Mouse (Mus musculus) erythroblast, embryonic 14.5 days (primary cell): ENCODE data around the gene Nudt22. TPM values are rescaled to one million over a fixed set of nuclear protein-coding genes. Genes with fewer than 3 reads are reported as not detected.

Experiments used
- H3K27me3 ChIP-seq: 2 replicates; pipeline ENCODE4 v1.6.1; 2012; ENCODE audit warnings: inconsistent platforms; ENCODE audit not compliant: control insufficient read depth
- H3K36me3 ChIP-seq: 2 replicates; pipeline ENCODE4 v1.6.1; 2012; ENCODE audit warnings: mild to moderate bottlenecking, inconsistent platforms; ENCODE audit not compliant: control insufficient read depth
- H3K4me1 ChIP-seq: 2 replicates; pipeline ENCODE4 v1.6.1; 2012; ENCODE audit warnings: inconsistent platforms; ENCODE audit not compliant: control insufficient read depth
- H3K4me3 ChIP-seq: replicated peaks from 2 replicates; pipeline ENCODE3; 2012; ENCODE audit warnings: moderate library complexity, mild to moderate bottlenecking, inconsistent platforms
- H3K9me3 ChIP-seq: 2 replicates; pipeline ENCODE4 v1.6.1; 2012; ENCODE audit warnings: low read length, inconsistent platforms, mixed read lengths; ENCODE audit not compliant: control insufficient read depth
- GATA1 ChIP-seq: IDR thresholded peaks from 2 replicates; pipeline ENCODE4 v1.6.1; 2012; ENCODE audit warnings: low read length, inconsistent platforms, mixed read lengths
- TAL1 ChIP-seq: IDR thresholded peaks from 3 replicates; pipeline ENCODE4 v1.6.1; 2012; ENCODE audit warnings: low read length, inconsistent platforms, mixed read lengths
- polyA plus RNA-seq: library from polyadenylated mRNA; stranded (reverse); fragments of >175 nt; gene quantifications from 2 replicates; pipeline ENCODE4 v1.2.3, GENCODE M21; 2012

Gene Nudt22
- polyA plus RNA-seq, 1 experiment = 1.1 TPM

DNA sequence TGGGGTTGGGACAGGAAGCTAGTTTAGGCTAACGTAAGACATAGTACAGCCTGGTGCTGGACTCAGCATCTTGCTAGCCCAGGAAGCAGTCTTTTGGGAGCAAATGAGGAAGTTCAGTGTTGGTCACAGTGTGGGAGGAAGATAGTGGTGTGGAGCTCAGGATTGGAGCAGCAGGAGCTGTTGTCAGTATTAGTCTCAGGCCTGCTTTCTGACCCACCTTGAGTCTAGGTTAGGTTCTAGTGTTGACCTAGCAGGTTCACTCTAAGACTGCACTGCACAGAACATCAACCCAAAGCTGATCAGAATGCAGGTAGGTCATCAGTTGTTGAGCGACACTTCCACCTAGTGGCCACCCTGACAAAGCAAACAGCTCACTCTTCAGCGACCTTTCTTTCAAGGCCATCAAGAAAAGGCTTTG, 24.3 kb upstream of the Nudt22 start:
- H3K4me3 ChIP-seq = no peak overlapping the region
- no peaks in the 10 kb centered on the region for H3K27me3 ChIP-seq
- TF ChIP-seq TAL1 (no peak), GATA1 (no peak)
- peaks cover 97% of the 10 kb centered on the region for H3K36me3 ChIP-seq
- peaks cover 48% of the 10 kb centered on the region for H3K4me1 ChIP-seq
- no peaks in the 10 kb centered on the region for H3K9me3 ChIP-seq

DNA sequence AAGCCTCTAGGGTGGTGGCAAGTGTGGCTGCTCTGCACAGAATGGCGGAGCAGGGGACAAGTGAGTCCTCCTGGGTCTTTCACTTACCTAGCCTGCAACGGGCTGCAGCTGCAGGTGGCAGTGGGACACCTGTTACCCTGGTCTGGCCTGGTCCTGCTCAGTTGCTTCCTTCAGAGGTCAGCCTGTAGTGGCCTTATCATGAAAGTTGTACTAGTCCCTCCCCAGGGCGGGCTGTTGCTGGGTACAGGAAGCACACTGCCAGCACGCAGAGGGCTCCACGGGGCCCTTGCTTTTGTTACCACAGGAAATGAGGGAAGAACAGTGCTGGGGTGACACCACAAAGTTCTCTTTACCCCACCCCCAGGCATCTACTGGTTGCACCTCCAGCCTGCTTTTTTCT, 23.3 kb upstream of the Nudt22 start, which contains the start of gene Fermt3:
Gene Fermt3 (minus strand): TSS at position 279 of the 400 bp plus-strand sequence.
- TF ChIP-seq GATA1 (no peak), TAL1 (no peak)
- H3K4me3 ChIP-seq = peak within 1 kb of the TSS; percentile 71
- H3K27me3 ChIP-seq = no peaks in the 10 kb centered on the region
- peaks cover 95% of the 10 kb centered on the region for H3K36me3 ChIP-seq
- peaks cover 56% of the 10 kb centered on the region for H3K4me1 ChIP-seq
- H3K9me3 ChIP-seq = no peaks in the 10 kb centered on the region

DNA sequence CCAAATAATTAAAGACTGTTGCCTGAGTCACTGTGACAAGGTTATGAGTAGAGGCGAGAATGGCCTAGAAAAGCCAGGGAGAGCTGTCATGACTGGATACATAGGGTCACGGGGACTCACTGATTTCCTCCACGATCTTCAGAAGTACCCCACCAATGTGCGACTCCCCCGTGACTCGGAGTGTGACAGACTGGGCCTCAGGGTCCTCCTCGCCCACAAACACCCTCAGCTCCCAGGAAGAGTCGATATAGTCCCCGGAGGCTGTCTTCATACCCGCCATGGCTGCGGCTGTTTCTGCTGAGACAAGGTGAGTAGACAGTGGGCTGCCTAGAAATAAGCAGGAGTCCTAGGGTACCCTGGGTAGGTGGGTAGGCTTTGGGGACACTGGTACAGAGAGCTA, 22.6 kb upstream of the Nudt22 start:
- H3K27me3 ChIP-seq = no peaks in the 10 kb centered on the region
- H3K9me3 ChIP-seq = no peaks in the 10 kb centered on the region
- H3K4me1 ChIP-seq = peaks cover 60% of the 10 kb centered on the region
- peaks cover 95% of the 10 kb centered on the region for H3K36me3 ChIP-seq
- TF ChIP-seq GATA1 = no peak
- no peak for TF ChIP-seq TAL1
- peak overlapping the region; percentile 71 for H3K4me3 ChIP-seq

DNA sequence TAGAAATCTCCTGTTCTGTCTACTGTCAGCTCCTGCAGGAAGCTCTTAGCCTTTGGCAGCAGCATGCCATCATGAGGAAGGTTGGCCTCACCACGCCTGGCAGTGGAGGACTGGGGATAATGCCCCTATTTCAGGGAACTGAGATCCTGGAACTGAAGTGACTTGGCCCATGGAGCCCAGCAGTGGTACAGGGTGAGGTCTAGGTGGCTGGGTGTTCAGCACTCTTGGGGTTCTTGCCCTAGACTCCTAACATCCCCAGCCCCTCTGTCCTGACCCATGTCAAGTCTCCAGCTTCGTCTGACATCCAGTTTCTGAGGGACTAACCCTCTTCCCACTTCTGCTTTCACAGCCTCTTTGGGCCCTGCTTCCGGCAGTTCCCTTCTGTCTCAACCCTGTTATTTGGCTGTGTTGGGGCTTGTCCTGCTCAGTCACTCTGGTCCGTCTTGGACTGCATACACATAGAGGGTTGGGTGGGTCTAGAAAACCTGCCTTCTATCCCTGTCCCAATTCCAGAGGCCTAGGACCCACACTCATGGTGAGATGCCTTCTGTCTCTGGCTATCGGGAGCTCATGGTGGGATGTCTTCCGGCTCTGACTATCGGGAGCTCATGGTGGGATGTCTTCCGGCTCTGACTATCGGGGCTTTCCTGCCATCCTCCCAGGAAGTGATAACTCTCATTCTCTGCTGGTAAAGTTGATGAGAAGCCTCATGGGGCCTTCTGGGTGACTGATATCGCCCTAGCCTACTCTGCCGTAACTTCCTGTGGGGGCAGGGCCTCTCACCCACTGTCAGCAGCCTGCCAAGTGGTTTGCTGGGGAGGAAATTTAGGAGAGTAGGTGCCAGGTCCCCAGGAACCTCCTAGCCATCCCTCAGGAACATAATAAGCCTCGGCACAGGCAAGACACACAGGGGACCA, 21.9 kb upstream of the Nudt22 start:
- TF ChIP-seq TAL1 = peak; percentile 40; the same call in 2 of the 3 replicates
- TF ChIP-seq GATA1 = peak; percentile 57
- no peaks in the 10 kb centered on the region for H3K27me3 ChIP-seq
- peak overlapping the region; percentile 71 for H3K4me3 ChIP-seq
- H3K4me1 ChIP-seq = peaks cover 65% of the 10 kb centered on the region
- H3K36me3 ChIP-seq = peaks cover 95% of the 10 kb centered on the region
- no peaks in the 10 kb centered on the region for H3K9me3 ChIP-seq

DNA sequence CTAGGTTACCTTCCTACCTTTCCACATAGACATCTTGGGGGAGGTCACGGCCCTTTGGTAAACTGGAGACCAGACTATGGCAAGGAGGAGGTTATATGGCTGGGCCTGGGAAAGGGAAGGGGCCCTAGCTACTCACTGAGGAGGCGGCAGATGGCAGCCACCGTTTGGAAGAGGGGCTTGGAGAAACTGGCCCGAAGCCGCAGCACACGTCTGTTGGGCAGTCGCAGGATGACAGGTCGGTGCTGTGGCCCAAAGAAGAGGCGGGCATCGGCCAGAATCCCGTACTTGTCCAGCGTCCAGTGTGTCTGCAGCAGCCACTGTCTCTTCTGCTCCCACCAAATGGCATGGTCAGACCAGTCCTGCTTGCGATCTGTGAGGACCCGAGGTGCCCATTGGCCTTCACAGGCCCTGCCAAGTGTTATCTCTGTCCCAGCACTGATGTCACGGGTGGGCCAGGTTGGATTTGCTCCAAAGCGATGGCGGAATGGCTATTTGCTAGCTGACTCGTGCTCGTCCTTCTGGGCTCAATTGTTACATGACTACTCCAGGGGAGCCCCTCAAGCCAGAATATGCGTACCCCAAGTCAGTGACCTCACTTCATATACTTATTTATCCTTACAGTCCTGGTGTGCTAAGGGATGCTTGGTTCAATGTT, 18.7 kb upstream of the Nudt22 start:
- H3K27me3 ChIP-seq = no peaks in the 10 kb centered on the region
- no peak overlapping the region for H3K4me3 ChIP-seq
- H3K36me3 ChIP-seq = peaks cover 84% of the 10 kb centered on the region
- TF ChIP-seq TAL1 (no peak), GATA1 (no peak)
- peaks cover 54% of the 10 kb centered on the region for H3K4me1 ChIP-seq
- no peaks in the 10 kb centered on the region for H3K9me3 ChIP-seq

DNA sequence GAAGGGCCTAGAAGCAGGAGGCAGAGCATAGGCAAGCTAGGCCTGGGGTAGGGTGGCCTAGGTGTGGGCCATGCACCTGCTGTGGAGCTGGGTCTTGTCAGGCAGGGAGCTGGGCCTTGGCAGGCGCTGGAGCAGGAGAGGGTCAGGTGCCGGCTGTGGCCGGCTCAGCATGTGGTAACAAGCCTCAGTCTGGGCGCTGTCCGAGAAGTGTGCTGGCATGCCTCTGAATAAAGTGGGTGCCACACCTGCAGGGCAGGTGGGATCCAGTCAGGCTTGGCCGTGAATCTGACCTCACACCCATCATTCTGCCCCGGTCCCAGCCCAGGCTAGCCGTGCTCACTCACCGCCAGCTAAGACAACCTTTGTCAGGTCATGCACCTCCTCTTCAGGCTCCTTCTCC, 18.1 kb upstream of the Nudt22 start:
- TF ChIP-seq GATA1 (no peak), TAL1 (no peak)
- Histone ChIP-seq H3K36me3 (peaks cover 83% of the 10 kb centered on the region), H3K27me3 (no peaks in the 10 kb centered on the region), H3K4me3 (no peak overlapping the region), H3K9me3 (no peaks in the 10 kb centered on the region), H3K4me1 (peaks cover 48% of the 10 kb centered on the region)

DNA sequence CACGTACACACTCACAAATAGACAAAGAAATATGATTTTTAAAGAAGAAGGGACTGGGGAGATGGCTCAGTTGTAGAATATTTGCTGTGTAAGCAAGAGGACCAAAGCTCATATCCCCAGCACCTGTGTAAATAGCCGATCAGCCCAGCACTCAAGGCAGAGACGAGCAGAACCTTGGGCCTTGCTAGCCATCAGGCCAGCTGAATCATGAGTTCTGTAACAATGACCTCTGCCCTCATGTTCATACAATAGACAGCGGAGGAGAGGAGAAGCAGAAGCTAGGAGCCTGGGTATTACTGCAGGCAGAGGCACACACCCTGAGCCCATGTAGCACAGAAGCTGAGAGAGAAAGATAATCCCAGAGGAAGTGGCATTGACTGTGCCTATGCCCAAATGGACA, 16.5 kb upstream of the Nudt22 start:
- H3K36me3 ChIP-seq = peaks cover 80% of the 10 kb centered on the region
- H3K4me1 ChIP-seq = peaks cover 34% of the 10 kb centered on the region
- no peaks in the 10 kb centered on the region for H3K27me3 ChIP-seq
- TF ChIP-seq TAL1 (no peak), GATA1 (no peak)
- H3K4me3 ChIP-seq = no peak overlapping the region
- H3K9me3 ChIP-seq = no peaks in the 10 kb centered on the region

DNA sequence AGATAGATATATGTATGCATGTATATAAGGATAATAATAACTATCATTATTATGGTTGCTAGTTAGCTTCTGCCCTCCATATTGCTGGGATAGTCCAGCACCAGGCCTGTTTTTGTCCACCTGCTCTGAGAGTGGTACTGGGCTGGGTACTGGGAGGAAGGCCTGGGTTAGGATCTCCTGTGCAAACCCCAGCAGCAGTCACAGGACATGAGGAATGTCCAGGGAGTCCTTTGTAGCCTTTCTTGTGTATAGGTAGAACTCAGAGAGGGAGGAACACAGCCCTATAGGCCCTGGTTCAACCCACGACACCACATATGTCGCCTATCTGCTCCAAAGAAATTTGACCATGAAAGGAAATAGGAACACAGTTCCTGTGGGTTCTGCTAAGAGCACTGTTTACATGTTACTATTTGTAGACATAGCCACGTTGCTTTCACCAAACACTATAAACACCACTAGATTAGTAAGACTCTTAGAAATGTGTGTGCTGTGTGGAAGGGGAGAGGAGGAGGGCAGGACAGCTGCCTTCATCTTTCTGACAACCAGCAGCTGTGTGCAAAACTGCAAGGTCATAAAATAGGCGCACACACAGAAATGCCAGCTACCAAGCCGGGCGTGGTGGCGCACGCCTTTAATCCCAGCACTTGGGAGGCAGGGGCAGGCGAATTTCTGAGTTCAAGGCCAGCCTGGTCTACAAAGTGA, 11.1 kb upstream of the Nudt22 start:
- Histone ChIP-seq H3K9me3 (no peaks in the 10 kb centered on the region), H3K4me3 (no peak overlapping the region), H3K36me3 (peaks cover 77% of the 10 kb centered on the region), H3K4me1 (peaks cover 4% of the 10 kb centered on the region), H3K27me3 (no peaks in the 10 kb centered on the region)
- no peak for TF ChIP-seq GATA1
- TF ChIP-seq TAL1 = no peak
